Mouse (Mus musculus) embryonic facial prominence, embryonic 14.5 days (tissue): ENCODE results near the gene Slc35e3. TPM values are rescaled to one million over a fixed set of nuclear protein-coding genes. Genes with fewer than 3 reads are reported as not detected.
"Not testable (repeated sequence)": the region's sequence is repeated elsewhere in the genome, so short reads cannot be mapped to it uniquely, and the experiment has no call there.

Experiments used
- ATAC-seq: fragments of 200-750 bp; cut with Nextera tagmentation; 2 replicates; pipeline ENCODE4 v1.8.0; 2017; ENCODE audit warnings: low read depth, moderate number of reproducible peaks, moderate TSS enrichment
- DNase-seq: peaks from one replicate; pipeline ENCODE4 v3.0.0-alpha.2; 2015; ENCODE audit warnings: low spot score
- H3K27ac ChIP-seq: fragments of 300-500 bp; sonication (generic); replicated peaks from 2 replicates; pipeline ENCODE4 v1.5.1; 2014; ENCODE audit warnings: low read depth, mild to moderate bottlenecking, low read length, moderate library complexity
- H3K27me3 ChIP-seq: fragments of 300-500 bp; sonication (generic); replicated peaks from 2 replicates; pipeline ENCODE4 v1.6.1; 2014; ENCODE audit warnings: low read length; ENCODE audit not compliant: control insufficient read depth, insufficient read depth
- H3K36me3 ChIP-seq: fragments of 300-500 bp; sonication (generic); 2 replicates; pipeline ENCODE4 v1.6.1; 2014; ENCODE audit warnings: low read length, mixed read lengths; ENCODE audit not compliant: control insufficient read depth, insufficient read depth
- H3K4me1 ChIP-seq: fragments of 300-500 bp; sonication (generic); 2 replicates; pipeline ENCODE4 v1.6.1; 2014; ENCODE audit warnings: antibody characterized with exemption, low read length; ENCODE audit not compliant: control insufficient read depth, insufficient read depth
- H3K4me2 ChIP-seq: fragments of 300-500 bp; sonication (generic); 2 replicates; pipeline ENCODE4 v1.6.1; 2014; ENCODE audit warnings: low read depth, mild to moderate bottlenecking, low read length, moderate library complexity, mixed read lengths
- H3K4me3 ChIP-seq: fragments of 300-500 bp; sonication (generic); 2 replicates; pipeline ENCODE4 v1.5.1; 2014; ENCODE audit warnings: low read depth, mild to moderate bottlenecking, low read length
- H3K9ac ChIP-seq: fragments of 300-500 bp; sonication (generic); 2 replicates; pipeline ENCODE4 v1.6.1; 2014; ENCODE audit warnings: low read depth, mild to moderate bottlenecking, low read length, moderate library complexity, mixed read lengths
- H3K9me3 ChIP-seq: fragments of 300-500 bp; sonication (generic); 2 replicates; pipeline ENCODE4 v1.6.1; 2016; ENCODE audit warnings: low read length; ENCODE audit not compliant: control insufficient read depth
- WGBS: fragments of 180-500 bp; shearing (Covaris S2); extraction: QIAGEN DNeasy Blood & Tissue Kit; methylation state at CpG from one replicate; pipeline ENCODE4 v1.1.7; 2014; 5-methylcytosine and 5-hydroxymethylcytosine counted together
- polyA plus RNA-seq: library from polyadenylated mRNA; unstranded; fragments of >200 nt; fragmentation: Nextera tagmentation; extraction: Ambion mirVana; gene quantifications from 2 replicates; pipeline ENCODE4 v1.2.1, GENCODE M21; 2014

Slc35e3 gene
- polyA plus RNA-seq, 1 experiment from 2014 or later: 15.5 TPM

- Histone ChIP-seq H3K36me3 (peaks cover 50% of the 10 kb centered on the region), H3K27me3 (no peaks in the 10 kb centered on the region), H3K27ac (no peak overlapping the region), H3K4me2 (no peak overlapping the region), H3K4me3 (no peak overlapping the region), H3K9ac (no peak overlapping the region), H3K9me3 (no peaks in the 10 kb centered on the region), H3K4me1 (0 out of 2 replicates have a peak, but pooled peaks cover 5% of the 10 kb centered on the region)
- WGBS: 92% methylated on average over 10 of the region's 10 CpGs
- no peak for DNase-seq
- ATAC-seq: no peak
These were observed 3.0 kb upstream of the Slc35e3 start for GRCm38 (mm10) chr10:117749050-117749686.

GRCm38 (mm10) chr10:117748276-117749049, 2.3 kb upstream of the Slc35e3 start:
- Histone ChIP-seq H3K9me3 (no peaks in the 10 kb centered on the region), H3K27ac (no peak overlapping the region; the same call in 1 of the 2 replicates), H3K36me3 (peaks cover 49% of the 10 kb centered on the region), H3K27me3 (no peaks in the 10 kb centered on the region), H3K4me1 (peaks cover 8% of the 10 kb centered on the region), H3K9ac (no peak overlapping the region), H3K4me3 (no peak overlapping the region), H3K4me2 (no peak overlapping the region)
- 81% methylated on average over 10 of the region's 10 CpGs for WGBS
- DNase-seq (no peak), ATAC-seq (no peak)

GRCm38 (mm10) chr10:117747711-117748110, 1.5 kb upstream of the Slc35e3 start:
- H3K9me3 ChIP-seq: no peaks in the 10 kb centered on the region
- H3K9ac ChIP-seq: no peak overlapping the region
- H3K4me2 ChIP-seq: no peak overlapping the region
- H3K27me3 ChIP-seq: no peaks in the 10 kb centered on the region
- peaks cover 9% of the 10 kb centered on the region for H3K4me1 ChIP-seq
- no peak for ATAC-seq
- H3K4me3 ChIP-seq: no peak overlapping the region
- WGBS: 83% methylated on average over 7 of the region's 7 CpGs
- H3K36me3 ChIP-seq: peaks cover 45% of the 10 kb centered on the region
- no peak overlapping the region for H3K27ac ChIP-seq
- DNase-seq: no peak

- peak overlapping the region; percentile 78 for H3K4me2 ChIP-seq
These were observed 432 bp downstream of the Slc35e3 start for GRCm38 (mm10) chr10:117745570-117746296.

GRCm38 (mm10) chr10:117743917-117744316, 2.2 kb downstream of the Slc35e3 start:
- H3K27ac ChIP-seq: peak overlapping the region; percentile 52
- ATAC-seq (no peak), DNase-seq (peak; percentile 21)
- peaks cover 9% of the 10 kb centered on the region for H3K4me1 ChIP-seq
- H3K4me3 ChIP-seq: peak overlapping the region; percentile 50
- peaks cover 27% of the 10 kb centered on the region for H3K36me3 ChIP-seq
- WGBS: 77% methylated on average over 4 of the region's 4 CpGs
- H3K27me3 ChIP-seq: no peaks in the 10 kb centered on the region
- no peaks in the 10 kb centered on the region for H3K9me3 ChIP-seq
- peak overlapping the region; percentile 30; the same call in 1 of the 2 replicates for H3K9ac ChIP-seq
- peak overlapping the region; percentile 78 for H3K4me2 ChIP-seq

More at GRCm38 (mm10) chr10:117745570-117746296, 432 bp downstream of the Slc35e3 start:
- Histone ChIP-seq H3K36me3 (peaks cover 26% of the 10 kb centered on the region), H3K9ac (peak overlapping the region; percentile 60), H3K4me3 (peak overlapping the region; percentile 50)
- not testable (repeated sequence) for H3K27ac ChIP-seq, H3K4me1 ChIP-seq, H3K9me3 ChIP-seq, DNase-seq, H3K27me3 ChIP-seq, ATAC-seq
- WGBS: 2% methylated on average over 12 of the region's 46 CpGs

GRCm38 (mm10) chr10:117743182-117743581, 3.0 kb downstream of the Slc35e3 start:
- ATAC-seq (no peak), DNase-seq (no peak)
- H3K27me3 ChIP-seq: no peaks in the 10 kb centered on the region
- H3K9ac ChIP-seq: no peak overlapping the region
- peaks cover 31% of the 10 kb centered on the region for H3K36me3 ChIP-seq
- H3K4me3 ChIP-seq: no peak overlapping the region
- WGBS: 92% methylated on average over 2 of the region's 2 CpGs
- H3K4me2 ChIP-seq: peak overlapping the region; percentile 78; the same call in 1 of the 2 replicates
- no peak overlapping the region for H3K27ac ChIP-seq
- H3K9me3 ChIP-seq: no peaks in the 10 kb centered on the region
- H3K4me1 ChIP-seq: peaks cover 9% of the 10 kb centered on the region

- H3K9ac ChIP-seq: no peak overlapping the region
- H3K27me3 ChIP-seq: no peaks in the 10 kb centered on the region
- ATAC-seq (no peak), DNase-seq (no peak)
- H3K9me3 ChIP-seq: no peaks in the 10 kb centered on the region
- H3K4me3 ChIP-seq: no peak overlapping the region
- H3K36me3 ChIP-seq: peaks cover 35% of the 10 kb centered on the region
- H3K27ac ChIP-seq: 0 out of 2 replicates have a peak overlapping the region, but pooled peaks have one; percentile 86
- no peak overlapping the region for H3K4me2 ChIP-seq
- 88% methylated on average over 4 of the region's 4 CpGs for WGBS
- H3K4me1 ChIP-seq: peaks cover 9% of the 10 kb centered on the region
These were observed 3.5 kb downstream of the Slc35e3 start for GRCm38 (mm10) chr10:117742618-117743017.

GRCm38 (mm10) chr10:117741698-117742475, 4.3 kb downstream of the Slc35e3 start:
- Histone ChIP-seq H3K4me1 (peaks cover 9% of the 10 kb centered on the region), H3K27me3 (no peaks in the 10 kb centered on the region)
- no peak for ATAC-seq

More at GRCm38 (mm10) chr10:117741698-117742475, 4.3 kb downstream of the Slc35e3 start:
- DNase-seq: no peak
- Histone ChIP-seq H3K4me2 (peak overlapping the region; percentile 34), H3K36me3 (peaks cover 41% of the 10 kb centered on the region), H3K27ac (peak overlapping the region; percentile 86), H3K9ac (peak overlapping the region; percentile 45), H3K4me3 (peak overlapping the region; percentile 3; the same call in 1 of the 2 replicates), H3K9me3 (no peaks in the 10 kb centered on the region)
- WGBS: 68% methylated on average over 15 of the region's 15 CpGs
